ENCODE assay signal across 23 mouse cellular contexts in the genomic region with DNA sequence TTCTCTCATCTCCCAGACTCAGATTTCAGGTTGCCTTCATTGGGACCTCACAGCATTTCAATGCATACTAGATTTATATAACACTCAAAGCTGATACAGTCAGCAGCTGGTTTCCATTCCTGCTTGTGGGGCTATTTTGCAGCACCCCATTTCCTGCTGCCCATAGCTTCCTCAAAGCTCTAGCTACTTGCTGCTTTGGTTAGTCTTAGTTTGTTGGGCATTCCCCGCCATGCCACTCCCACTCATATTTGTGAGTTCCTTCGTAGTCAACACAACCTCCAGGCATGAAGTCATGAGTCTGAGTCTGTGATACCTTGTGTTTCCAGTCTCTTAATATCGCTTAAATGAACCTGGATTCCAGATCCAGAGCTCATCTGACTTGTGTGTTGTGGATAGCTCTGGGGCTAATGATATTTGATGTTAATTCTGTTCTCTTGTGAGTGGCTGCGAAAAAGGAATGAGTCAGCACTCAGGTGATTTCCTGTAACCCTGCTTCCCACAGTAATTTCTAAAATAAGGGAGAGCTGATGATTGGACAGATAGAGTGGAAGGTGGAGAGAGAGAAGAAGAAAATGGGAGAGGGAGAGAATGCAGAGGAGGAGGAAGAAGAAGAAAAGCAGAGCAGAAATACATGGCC. TPM values are rescaled to one million over a fixed set of nuclear protein-coding genes. Genes with fewer than 3 reads are reported as not detected.
DNase-seq lines count a peak whose midpoint lies in the region; ATAC-seq lines count a peak whose summit lies in the region.
"Had no signal": no experiment of that assay in that cellular context is flagged by ENCODE, and none has a peak within 500 bp of the region (broad histone marks: within the 10 kb centered on the region; RNA-seq: fewer than 3 reads in every experiment).

No protein-coding gene starts in this region.

- H3K4me1 ChIP-seq in midbrain, embryonic 13.5 days (replicated peaks) = no peaks in the 10 kb centered on the region
- H3K4me1 ChIP-seq: embryonic facial prominence, embryonic 10.5 days; heart, embryonic 15.5 days; intestine, embryonic 15.5 days; limb, embryonic 13.5 days; neural tube, embryonic 15.5 days had no signal

- ATAC-seq in CD4-positive, CD25-positive, alpha-beta regulatory T cell, adult 4 months = peak; percentile 74
- no peak for ATAC-seq in midbrain, embryonic 13.5 days
- ATAC-seq: forebrain, embryonic 14.5 days; intestine, embryonic 15.5 days had no signal

- no peak overlapping the region for H3K4me2 ChIP-seq in midbrain, embryonic 13.5 days (replicated peaks)
- H3K4me2 ChIP-seq: heart, embryonic 15.5 days; intestine, embryonic 15.5 days; limb, embryonic 13.5 days; midbrain, embryonic 11.5 days; neural tube, embryonic 15.5 days had no signal

- DNase-seq in layer of hippocampus, adult 9-11 months = peak; percentile 36
- no peak for DNase-seq in layer of hippocampus, postnatal 14 days (ENCODE audit: low spot score in 2 of 2)
- peak; percentile 62 for DNase-seq in induced T-regulatory cell, adult 2 months (ENCODE audit: low read depth)
- DNase-seq in skeletal muscle tissue, adult 2 months (ENCODE audit: low read depth, low spot score) = peak; percentile 15
- DNase-seq in adrenal gland, postnatal 10 days = no peak
- DNase-seq: cerebellum, adult 18-20 months; cerebellum, postnatal 36 days; lung, postnatal 10 days; thymus, postnatal 25 days had no signal

- H3K4me3 ChIP-seq in midbrain, embryonic 13.5 days (replicated peaks) = no peak overlapping the region
- H3K4me3 ChIP-seq: embryonic facial prominence, embryonic 10.5 days; erythroblast, embryonic 14.5 days; heart, embryonic 15.5 days; intestine, embryonic 15.5 days; left cerebral cortex, adult 2 months; limb, embryonic 13.5 days; myocyte; neural tube, embryonic 15.5 days had no signal

- no peak overlapping the region for H3K9ac ChIP-seq in midbrain, embryonic 13.5 days (replicated peaks)
- H3K9ac ChIP-seq: heart, embryonic 15.5 days; intestine, embryonic 15.5 days; limb, embryonic 13.5 days; neural tube, embryonic 15.5 days had no signal

- no peaks in the 10 kb centered on the region for H3K27me3 ChIP-seq in midbrain, embryonic 13.5 days
- H3K27me3 ChIP-seq: heart, embryonic 15.5 days; intestine, embryonic 15.5 days; limb, embryonic 13.5 days; neural tube, embryonic 15.5 days had no signal

- 92% methylated on average over 4 of the region's 4 CpGs for WGBS in midbrain, embryonic 13.5 days

- H3K27ac ChIP-seq in midbrain, embryonic 13.5 days = no peak overlapping the region
- H3K27ac ChIP-seq: embryonic facial prominence, embryonic 10.5 days; heart, embryonic 15.5 days; intestine, embryonic 15.5 days; left cerebral cortex, adult 2 months; limb, embryonic 13.5 days; neural tube, embryonic 15.5 days; stomach, postnatal 0 days had no signal

- H3K36me3 ChIP-seq in midbrain, embryonic 13.5 days = no peaks in the 10 kb centered on the region
- H3K36me3 ChIP-seq: embryonic facial prominence, embryonic 10.5 days; G1E; heart, embryonic 15.5 days; intestine, embryonic 15.5 days; limb, embryonic 13.5 days; neural tube, embryonic 15.5 days had no signal

- no peaks in the 10 kb centered on the region for H3K9me3 ChIP-seq in midbrain, embryonic 13.5 days
- H3K9me3 ChIP-seq: embryonic facial prominence, embryonic 10.5 days; G1E; heart, embryonic 15.5 days; intestine, embryonic 15.5 days; limb, embryonic 13.5 days; neural tube, embryonic 15.5 days had no signal

RNA-seq across cellular contexts. Expression of a gene that starts 22.4 kb away (rescaled TPM):
- total RNA-seq in layer of hippocampus, postnatal 14 days (2021) = 10 to 100 TPM; 68.7 to 72.1 TPM
- 10 to 100 TPM; 47.3 to 47.9 TPM for polyA plus RNA-seq in CD4-positive, CD25-positive, alpha-beta regulatory T cell, adult 4 months (2017; shearing (Covaris generic))
- total RNA-seq in adrenal gland, postnatal 10 days (2021) = 10 to 100 TPM; 24.3 to 34.2 TPM
- 177 and 181 TPM in 2 replicates for polyA plus RNA-seq in midbrain, embryonic 13.5 days (2015; fragmentation: Nextera tagmentation; extraction: Ambion mirVana)

Comparison
In these comparisons a context has a peak if more than half of its experiments do, and no peak if none do; other contexts are left out.
1. DNase-seq: peak in layer of hippocampus, adult 9-11 months (single experiment), induced T-regulatory cell, adult 2 months (single experiment) and skeletal muscle tissue, adult 2 months (single experiment); none in layer of hippocampus, postnatal 14 days (0 of 2) and adrenal gland, postnatal 10 days (single experiment).